Mouse (Mus musculus): Measurements from ENCODE around the gene Stab2.

The Stab2 gene

GRCm38 (mm10) chr10:86828221-86829135 is 179.3 kb downstream of the Stab2 start:
- DNase-seq (ENCODE audit: inconsistent age in 2 of 2, low spot score in 1 of 2), result no peak

- no peak for DNase-seq (ENCODE audit: inconsistent age in 2 of 2, low spot score in 1 of 2)
Measured at GRCm38 (mm10) chr10:86826929-86827328, 180.9 kb downstream of the Stab2 start.

GRCm38 (mm10) chr10:86825871-86826522 is 181.8 kb downstream of the Stab2 start:
- DNase-seq (ENCODE audit: inconsistent age in 2 of 2, low spot score in 1 of 2), result peak; percentile 64 to 65

GRCm38 (mm10) chr10:86824871-86825270 is 183.0 kb downstream of the Stab2 start:
- DNase-seq (ENCODE audit: inconsistent age in 2 of 2, low spot score in 1 of 2), result peak in 1 of 2 experiments; percentile 50

- no peak for DNase-seq (ENCODE audit: inconsistent age in 2 of 2, low spot score in 1 of 2)
Measured at GRCm38 (mm10) chr10:86824093-86824492, 183.7 kb downstream of the Stab2 start.

GRCm38 (mm10) chr10:86821014-86821413 is 186.8 kb downstream of the Stab2 start:
- DNase-seq (ENCODE audit: inconsistent age in 2 of 2, low spot score in 1 of 2), result no peak

GRCm38 (mm10) chr10:86819649-86820165 is 188.1 kb downstream of the Stab2 start:
- no peak for DNase-seq (ENCODE audit: inconsistent age in 2 of 2, low spot score in 1 of 2)

- DNase-seq (ENCODE audit: inconsistent age in 2 of 2, low spot score in 1 of 2), result peak; percentile 57 to 78
Measured at GRCm38 (mm10) chr10:86815133-86815532, 192.7 kb downstream of the Stab2 start.

GRCm38 (mm10) chr10:86814292-86815131 is 193.3 kb downstream of the Stab2 start:
- peak; percentile 88 to 93 for DNase-seq (ENCODE audit: inconsistent age in 2 of 2, low spot score in 1 of 2)

- DNase-seq (ENCODE audit: inconsistent age in 2 of 2, low spot score in 1 of 2), result peak in 1 of 2 experiments; percentile 63
Measured at GRCm38 (mm10) chr10:86810612-86811011, 197.2 kb downstream of the Stab2 start.

- DNase-seq (ENCODE audit: inconsistent age in 2 of 2, low spot score in 1 of 2), result no peak
Measured at GRCm38 (mm10) chr10:86810000-86810399, 197.8 kb downstream of the Stab2 start.

- DNase-seq (ENCODE audit: inconsistent age in 2 of 2, low spot score in 1 of 2), result no peak
Measured at GRCm38 (mm10) chr10:86808013-86808758, 199.6 kb downstream of the Stab2 start.

- DNase-seq (ENCODE audit: inconsistent age in 2 of 2, low spot score in 1 of 2), result no peak
Measured at GRCm38 (mm10) chr10:86807362-86807761, 200.5 kb downstream of the Stab2 start.

- DNase-seq (ENCODE audit: inconsistent age in 2 of 2, low spot score in 1 of 2), result no peak
Measured at GRCm38 (mm10) chr10:86796073-86796741, 211.6 kb downstream of the Stab2 start.

GRCm38 (mm10) chr10:86794794-86795535 is 212.9 kb downstream of the Stab2 start:
- DNase-seq (ENCODE audit: inconsistent age in 2 of 2, low spot score in 1 of 2), result peak; percentile 48 to 79

- DNase-seq (ENCODE audit: inconsistent age in 2 of 2, low spot score in 1 of 2), result peak; percentile 11 to 67
Measured at GRCm38 (mm10) chr10:86794196-86794595, 213.6 kb downstream of the Stab2 start.

GRCm38 (mm10) chr10:86793509-86793951 is 214.3 kb downstream of the Stab2 start:
- peak; percentile 79 to 89 for DNase-seq (ENCODE audit: inconsistent age in 2 of 2, low spot score in 1 of 2)

GRCm38 (mm10) chr10:86791507-86792184 is 216.2 kb downstream of the Stab2 start:
- peak; percentile 54 to 76 for DNase-seq (ENCODE audit: inconsistent age in 2 of 2, low spot score in 1 of 2)

Data from adrenal gland, adult (tissue).